Mouse (Mus musculus): ENCODE results near the gene Rpf2. TPM values are rescaled to one million over a fixed set of nuclear protein-coding genes. Genes with fewer than 3 reads are reported as not detected.
A peak's percentile ranks its signal among the peaks of the same experiment; 100 is the strongest.

Gene Rpf2
- total RNA-seq (2022) = 10 to 100 TPM; 15.9 to 22.5 (median 17.5) TPM

DNA sequence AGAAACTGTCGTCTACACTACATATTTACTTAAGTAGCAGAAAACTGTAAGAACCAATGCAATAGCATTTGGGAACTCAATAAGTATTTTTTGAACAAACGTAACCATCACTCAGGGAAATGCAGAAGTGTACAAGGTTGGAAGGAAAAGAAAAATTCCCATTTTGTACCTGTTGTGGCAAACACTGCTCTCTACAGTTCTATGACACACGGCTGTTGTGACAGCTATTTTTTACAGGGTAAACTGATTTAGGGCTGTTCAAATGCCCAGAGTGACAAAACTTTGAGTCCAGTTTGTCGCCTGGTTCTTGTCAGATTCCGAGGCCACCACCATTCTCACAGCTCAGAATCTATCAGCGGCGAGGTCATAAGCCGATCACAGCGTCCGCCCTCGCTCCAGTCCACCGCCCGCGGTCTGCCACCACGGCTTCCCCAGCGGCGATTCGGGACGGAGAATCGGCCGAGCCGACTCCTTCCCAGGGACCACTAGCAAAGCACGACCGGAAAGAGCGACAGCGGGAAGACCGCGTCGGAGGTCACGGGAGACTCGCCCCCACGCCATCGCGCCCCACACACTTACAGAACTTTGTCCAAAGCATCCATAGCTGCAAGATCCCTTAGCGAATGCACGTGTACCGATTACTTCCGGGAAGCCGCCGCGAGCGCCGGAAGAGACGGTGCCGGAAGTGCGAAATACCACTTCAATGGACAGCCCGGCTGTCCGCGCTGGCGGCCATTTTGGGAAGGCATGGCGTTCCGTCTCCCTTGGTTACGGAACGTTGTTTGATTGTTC is at the start of gene Rpf2:
Gene Rpf2, minus strand, starts transcription at position 663 of the 792 bp plus-strand sequence.
- DNase-seq (ENCODE audit: low spot score in 2 of 2) = peak; percentile 62 to 75

DNA sequence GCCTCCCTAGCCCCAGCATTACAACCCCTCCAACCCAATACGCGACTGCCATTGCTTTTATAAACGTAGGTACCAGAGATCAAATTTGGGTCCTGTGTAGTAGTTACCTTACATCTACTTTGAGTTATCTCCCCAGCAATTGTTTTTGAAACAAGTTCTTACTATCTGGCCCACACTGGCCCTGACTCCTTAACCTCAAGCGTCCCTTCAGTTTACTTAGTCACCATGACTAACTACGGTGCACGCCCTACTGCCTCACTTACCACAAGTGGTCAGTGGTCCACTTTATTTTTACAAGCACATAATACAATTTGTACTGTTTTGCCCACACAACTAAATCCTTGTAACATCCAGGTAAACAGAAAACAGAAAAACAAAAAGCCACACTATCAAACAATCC is 45.8 kb upstream of the Rpf2 start:
- no peak for DNase-seq (ENCODE audit: low spot score in 2 of 2)

DNA sequence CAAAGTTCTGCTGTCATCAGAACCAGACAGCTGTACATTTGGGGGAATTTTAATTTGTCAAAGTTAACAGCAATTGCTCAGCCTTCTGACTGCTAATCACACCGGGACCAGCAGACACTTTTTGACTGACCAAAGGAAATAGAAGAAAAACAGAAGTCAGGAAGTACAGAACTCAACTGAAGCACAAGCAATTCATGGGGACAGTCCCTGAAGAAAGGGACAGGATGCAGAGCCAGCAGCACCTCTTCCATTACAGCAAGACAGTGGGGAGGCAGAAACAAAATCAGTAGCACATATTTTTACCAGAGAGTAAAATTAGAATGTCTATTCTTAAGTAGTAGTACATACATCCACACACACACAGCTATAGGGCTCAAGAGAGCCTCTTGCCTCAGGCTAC is 39.9 kb upstream of the Rpf2 start:
- DNase-seq (ENCODE audit: low spot score in 2 of 2) = no peak

DNA sequence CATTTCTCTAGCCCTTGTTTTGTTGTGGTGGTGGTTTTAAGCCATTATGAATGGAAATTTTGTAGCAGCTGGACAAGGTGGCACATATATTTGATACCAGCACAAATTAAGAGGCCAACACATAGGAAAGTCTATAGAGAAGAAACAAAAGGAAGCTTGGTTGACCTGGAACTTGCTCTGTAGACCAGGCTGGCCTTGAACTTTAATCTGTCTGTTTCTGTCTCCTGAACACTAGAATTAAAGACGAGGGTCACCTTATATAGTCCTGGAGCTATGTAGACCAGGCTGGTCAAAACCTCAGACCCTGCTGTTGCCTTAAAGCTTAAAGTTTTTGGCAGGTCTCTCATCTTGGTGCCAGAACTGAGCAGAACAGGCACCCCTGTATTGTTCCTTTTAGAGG is 38.7 kb upstream of the Rpf2 start:
- DNase-seq (ENCODE audit: low spot score in 2 of 2) = no peak

DNA sequence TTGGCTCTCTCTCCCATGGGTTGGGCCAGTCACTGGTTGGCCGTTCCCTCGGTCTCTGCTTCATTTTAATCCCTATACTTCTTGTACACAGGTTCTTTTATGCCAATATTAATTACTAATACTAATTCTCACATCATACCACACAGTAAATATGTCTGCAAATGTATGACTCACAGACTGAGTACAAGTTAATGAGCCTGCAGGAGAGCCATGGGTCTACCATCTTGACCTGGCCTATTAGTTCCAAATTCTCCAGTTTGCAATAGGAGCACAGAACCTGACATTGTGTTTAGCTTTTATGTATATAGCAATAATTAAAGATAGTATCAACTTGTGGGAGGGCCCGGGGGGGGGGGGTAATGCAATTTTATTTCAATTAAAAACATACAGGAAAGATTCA is 38.2 kb upstream of the Rpf2 start:
- DNase-seq (ENCODE audit: low spot score in 2 of 2) = no peak

DNA sequence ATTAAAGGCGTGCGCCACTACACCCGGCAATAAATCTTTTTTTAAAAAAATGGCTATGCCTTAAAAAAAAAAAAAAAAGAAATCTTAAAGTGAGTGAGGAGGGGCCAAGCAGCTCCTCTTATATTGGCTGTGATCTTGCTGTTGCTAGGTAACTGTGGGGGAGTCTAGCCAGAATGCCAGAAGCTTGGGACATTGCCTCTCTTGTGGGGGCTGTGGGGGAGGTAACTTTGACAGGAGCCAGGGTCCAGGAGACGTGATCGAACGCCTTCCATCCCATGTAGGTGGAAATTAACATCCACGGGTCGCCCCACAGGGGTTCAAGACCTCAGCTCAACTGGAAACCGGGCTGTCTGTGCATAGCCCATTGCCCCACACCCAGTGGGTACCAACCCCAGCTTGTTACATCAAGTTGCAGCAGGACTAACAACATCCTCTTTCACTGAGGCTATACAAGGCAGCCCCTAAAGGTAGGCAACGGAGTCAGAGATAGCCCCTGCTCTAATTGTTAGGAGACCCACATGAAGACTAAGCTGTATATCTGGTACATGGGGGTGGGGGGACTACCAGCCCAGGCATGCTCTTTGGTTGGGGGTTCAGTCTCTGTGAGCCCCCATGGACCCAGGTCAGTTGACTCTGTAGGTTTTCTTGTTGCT is 37.5 kb upstream of the Rpf2 start:
- DNase-seq (ENCODE audit: low spot score in 2 of 2) = peak in 1 of 2 experiments; percentile 59

DNA sequence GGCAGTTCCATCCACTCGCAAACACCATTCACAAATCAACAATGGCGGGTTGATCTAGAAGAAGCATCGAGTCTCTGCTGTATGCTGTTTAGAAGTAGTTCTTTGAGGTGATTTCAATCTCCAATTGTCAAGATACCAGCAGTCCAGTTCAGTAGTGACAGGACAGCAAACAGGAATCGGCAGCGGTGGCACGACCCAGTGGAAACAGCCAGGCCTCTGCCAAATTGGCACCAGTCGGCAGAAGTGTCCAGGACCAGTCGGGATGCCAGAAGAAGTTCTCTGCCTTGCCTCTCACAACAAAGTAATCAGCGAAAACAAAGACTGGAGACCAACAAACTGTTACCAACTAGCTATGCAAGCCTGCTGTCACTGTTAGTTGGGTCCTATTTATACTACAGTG is 36.8 kb upstream of the Rpf2 start:
- DNase-seq (ENCODE audit: low spot score in 2 of 2) = no peak

DNA sequence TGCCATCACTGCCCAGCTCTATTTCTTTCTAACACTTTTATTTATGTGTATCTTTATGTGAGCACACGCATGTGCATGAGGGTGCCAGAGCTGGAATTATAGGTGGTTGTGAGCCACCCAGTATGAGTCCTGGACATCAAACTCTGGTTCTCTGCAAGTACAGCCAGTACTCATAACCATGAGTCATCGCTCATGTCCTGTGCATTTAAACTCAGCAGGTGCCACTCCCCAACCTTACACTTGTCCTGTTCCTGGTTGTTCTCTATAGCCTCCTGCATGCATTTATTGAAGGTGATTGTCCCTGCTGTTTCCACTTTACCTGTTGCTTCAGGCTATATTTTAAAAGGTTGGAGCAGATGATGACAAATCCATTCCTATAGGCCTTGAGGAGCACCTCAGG is 34.7 kb upstream of the Rpf2 start:
- no peak for DNase-seq (ENCODE audit: low spot score in 2 of 2)

DNA sequence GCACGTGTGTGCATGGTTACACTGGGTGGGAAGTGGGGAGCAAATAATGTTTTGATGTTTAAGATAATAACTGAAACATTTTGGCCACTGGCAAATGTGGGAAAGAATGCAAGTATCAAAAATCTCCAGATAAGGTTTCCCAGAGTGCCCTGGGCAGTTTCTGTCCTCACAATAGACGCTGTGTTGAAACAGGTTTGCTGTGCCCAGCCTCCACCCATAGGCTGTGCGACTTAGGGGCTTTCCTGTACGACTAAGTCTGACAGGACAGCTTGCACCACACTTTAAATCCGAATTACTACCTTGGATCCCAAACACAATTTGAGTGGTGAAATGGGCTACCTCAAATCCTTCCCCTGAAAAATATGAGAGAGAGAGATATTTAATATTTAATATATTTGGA is 31.5 kb upstream of the Rpf2 start:
- no peak for DNase-seq (ENCODE audit: low spot score in 2 of 2)

DNA sequence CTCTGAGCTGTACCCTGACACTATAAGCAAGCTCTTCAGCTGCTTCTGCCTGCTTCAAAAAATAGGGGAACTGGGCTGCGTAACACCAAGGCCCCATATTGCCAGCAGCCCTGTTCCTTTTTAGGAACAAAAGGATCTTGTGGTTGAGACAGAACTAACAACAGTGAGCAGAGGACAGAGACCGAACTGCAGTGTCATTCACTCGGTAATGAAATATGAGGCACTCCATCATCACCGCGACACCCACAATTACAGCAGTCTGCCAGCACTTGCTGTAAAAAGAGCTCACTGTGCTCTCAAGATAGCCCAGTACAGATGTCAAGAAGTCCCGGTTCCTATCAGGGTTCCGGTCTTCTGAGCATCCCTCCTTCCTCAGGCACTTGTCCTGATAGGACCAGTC is 29.2 kb upstream of the Rpf2 start:
- DNase-seq (ENCODE audit: low spot score in 2 of 2) = no peak

DNA sequence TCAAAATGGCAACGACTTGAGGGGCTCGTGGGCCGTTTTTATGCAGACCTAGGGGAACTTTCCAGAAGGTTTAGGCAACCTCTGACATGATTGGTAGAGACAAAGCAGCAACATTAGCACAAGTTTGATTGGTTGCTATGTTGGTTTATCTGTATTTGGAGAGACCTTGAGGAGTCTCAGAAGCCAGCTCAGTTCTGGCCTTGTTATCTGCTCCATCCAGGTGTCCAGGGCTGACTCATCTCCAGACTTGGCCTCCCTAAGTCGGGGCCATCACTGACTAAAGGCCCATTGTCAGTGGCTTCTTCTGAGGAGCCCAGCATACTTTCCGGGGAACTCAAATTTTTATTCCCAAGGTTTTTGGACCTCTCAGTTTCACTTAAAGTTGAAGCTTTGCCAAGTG is 27.1 kb upstream of the Rpf2 start:
- no peak for DNase-seq (ENCODE audit: low spot score in 2 of 2)

DNA sequence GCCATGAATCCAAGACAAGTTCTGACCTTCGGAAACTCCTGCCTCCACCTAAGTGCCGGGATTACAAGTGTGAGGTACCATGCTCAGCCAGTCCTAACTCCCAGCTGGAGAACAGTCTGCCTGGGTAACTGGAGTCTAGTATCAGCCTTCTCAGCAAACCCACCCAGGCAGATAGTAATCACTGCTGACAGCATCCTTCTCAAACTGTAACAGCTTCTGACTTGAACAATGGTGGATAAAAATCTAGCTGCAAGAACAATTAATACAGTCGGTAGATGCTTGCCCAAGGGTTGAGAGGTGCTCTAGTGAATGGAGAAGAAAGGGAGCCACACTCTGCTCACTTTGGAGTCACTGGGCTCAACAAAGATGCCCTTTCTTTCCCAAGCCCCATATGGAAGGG is 24.4 kb upstream of the Rpf2 start:
- DNase-seq (ENCODE audit: low spot score in 2 of 2) = no peak

DNA sequence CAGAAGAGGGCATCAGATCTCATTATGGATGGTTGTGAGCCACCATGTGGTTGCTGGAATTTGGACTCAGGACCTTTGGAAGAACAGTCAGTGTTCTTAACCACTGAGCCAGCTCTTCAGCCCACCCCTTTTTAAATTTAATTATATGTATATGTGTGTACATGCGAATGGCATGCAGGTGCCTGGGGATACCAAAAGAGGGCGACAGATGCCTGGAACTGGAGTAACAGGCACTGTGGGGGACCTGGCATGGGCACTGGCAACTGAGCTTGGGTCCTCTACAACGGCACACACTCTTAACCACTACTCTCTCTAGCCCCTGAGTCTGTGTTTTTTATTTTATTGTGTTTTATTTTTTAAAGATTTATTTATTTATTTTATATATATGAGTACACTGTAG is 18.1 kb upstream of the Rpf2 start:
- DNase-seq (ENCODE audit: low spot score in 2 of 2) = no peak

DNA sequence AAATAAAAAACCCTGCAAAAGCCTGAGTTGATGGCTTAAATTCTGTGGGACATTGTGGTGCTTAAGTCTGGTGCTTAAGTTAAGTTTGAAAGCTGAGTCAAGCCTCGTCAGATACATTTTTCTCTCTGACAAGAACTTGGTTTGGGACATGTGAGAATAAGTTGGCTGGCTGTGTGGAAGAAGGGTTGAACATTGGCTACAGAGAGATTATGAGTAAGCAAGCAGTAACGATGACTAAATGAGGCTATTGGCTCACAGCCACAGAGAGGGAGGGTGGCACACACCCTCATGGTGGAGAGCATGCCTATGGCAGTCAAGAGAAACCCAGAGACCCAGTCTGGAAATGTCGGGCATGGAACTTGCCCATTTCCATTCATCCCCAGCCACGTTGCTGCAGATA is 16.9 kb upstream of the Rpf2 start:
- DNase-seq (ENCODE audit: low spot score in 2 of 2) = no peak

DNA sequence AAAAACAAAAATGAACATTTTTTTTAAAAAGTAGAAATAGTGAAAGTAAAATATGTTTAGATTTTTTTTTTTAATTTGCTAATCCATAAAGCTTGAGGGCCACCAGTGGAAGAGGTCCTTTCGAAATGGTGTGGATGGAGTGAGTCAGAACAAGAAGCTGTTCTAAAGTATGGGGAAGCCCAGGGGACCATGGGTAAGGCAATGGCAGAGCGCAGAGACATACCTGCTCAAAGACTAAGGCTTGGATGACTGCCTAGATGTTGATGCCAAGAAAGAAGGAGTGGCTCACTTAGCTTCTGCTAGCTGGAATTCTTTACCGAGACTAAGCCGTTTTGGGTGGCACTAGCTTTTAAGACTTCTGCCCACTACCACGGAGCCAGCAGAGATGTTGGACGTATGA is 15.4 kb upstream of the Rpf2 start:
- DNase-seq (ENCODE audit: low spot score in 2 of 2) = no peak

DNA sequence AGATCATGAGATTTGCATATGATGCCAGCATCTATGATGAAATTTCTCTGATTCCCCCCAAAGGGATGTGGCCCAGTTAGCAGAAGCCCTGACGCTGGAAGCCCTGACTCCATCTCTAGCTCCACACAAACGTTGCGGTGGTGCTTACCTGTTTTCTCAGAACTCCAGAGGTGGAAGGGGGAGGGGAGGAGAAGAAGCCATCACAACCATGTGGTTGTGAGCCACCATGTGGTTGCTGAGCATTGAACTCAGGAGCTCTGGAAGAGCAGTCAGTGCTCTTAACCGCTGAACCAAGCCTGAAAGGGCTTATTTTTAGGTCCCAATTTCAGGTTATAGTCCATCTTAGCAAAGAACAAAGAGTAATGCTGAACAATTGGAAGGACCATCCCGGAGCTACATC is 13.5 kb upstream of the Rpf2 start:
- DNase-seq (ENCODE audit: low spot score in 2 of 2) = no peak

DNA sequence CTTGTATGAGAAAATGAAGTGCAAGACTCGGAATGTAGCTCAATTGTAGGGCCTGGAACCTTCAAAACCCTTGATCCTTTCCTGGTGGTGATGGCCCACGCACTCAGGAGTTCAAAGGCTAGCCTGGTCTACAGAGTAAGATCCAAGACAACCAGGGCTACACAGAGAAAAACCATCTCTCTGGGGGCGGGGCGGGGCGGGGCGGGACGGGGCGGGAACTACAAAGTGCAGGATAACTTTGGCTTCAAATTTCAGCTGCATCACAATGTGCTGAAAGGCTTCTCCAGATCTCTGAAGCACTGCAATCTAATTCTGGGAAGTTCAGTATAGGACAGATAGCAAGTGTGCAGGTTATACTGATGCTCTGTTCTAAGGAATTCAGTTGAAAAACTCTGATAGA is 12.7 kb upstream of the Rpf2 start:
- DNase-seq (ENCODE audit: low spot score in 2 of 2) = no peak

DNA sequence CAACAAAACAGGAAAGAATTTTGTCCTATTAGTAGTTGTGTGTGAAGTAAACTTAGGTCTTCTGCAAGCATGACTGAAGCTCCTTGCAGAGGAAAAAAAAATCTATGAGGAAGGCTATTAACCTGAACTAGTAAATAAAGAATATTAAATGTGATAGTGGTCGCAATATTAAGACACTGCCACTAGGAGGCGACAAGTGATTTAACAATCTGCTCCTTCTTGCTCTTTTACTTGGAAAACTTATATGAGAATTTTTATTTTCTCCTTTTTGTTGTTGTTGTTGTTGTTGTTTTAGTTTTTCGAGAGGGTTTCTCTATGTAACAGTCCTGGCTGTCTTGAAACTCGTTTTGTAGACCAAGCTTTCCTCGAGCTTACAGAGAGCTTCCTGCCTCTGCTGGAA is 12.1 kb upstream of the Rpf2 start:
- no peak for DNase-seq (ENCODE audit: low spot score in 2 of 2)

DNA sequence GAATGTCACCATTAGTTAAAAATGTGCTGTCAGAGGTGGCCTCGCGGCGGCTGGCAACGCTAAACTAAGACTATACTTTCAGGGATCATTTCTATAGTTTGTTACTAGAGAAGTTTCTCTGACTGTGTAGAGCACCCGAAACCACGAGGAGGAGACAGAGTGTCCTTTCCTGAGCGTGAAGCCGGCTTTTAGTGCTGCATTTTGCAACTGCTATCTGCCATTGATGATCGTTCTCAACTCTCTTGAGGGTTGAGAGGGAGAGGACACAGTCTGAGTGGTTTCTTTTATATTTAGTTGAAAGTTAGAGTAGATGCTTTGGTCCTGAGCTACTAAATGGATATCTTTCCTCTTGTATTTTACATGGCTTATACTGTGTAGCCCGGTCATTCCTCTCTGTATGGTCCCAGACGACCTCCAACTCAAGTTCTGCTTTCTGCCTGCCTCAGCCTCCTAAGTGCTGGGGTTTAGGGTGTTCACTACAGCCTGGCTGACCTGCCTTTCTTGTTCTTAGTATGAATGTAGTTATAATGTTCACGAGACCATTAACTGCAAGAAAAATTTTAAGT is 11.6 kb upstream of the Rpf2 start:
- peak in 1 of 2 experiments; percentile 48 for DNase-seq (ENCODE audit: low spot score in 2 of 2)

DNA sequence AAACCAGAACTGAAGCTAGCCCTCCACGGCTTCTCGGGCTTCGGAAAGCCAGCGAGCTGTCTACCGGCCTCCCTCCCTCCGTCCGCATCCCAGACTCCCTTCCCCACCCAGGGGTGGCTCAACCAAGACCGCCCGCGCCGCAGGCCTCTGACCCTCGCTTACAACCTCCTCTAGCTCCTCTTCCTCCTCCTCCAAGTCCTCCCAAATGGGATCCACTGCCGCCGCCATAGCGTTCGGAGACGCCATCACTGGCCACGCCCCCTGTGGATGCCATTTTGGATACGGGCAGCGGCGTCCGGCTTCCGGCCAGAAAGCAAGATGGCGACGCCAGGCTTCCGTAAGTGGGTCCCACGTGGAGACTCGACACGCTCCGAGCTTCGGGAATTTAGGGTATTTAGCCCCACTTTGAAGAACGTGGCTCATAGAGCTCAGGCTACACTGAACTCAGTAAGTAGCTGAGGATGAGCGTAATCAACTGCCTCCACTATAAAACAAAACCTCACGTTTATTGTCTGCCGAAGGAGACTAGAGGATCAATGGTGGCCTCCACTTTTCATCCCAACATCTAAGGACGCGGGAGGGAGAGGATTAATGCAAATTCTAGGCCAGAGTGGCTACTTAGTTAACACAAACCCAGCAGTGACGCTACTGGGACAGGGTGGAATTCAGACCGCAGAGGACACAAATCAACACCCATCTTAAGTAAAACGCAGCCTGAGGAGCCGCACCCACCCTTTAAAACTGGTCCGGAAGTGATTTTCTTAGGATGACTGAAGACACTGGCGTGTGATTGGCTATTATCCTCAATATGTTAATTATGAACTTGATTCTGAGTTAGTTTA is 10.8 kb upstream of the Rpf2 start, which contains the start of gene Gtf3c6:
Gene Gtf3c6, minus strand, starts transcription at position 695 of the 842 bp plus-strand sequence.
- DNase-seq (ENCODE audit: low spot score in 2 of 2) = peak; percentile 89 to 90

DNA sequence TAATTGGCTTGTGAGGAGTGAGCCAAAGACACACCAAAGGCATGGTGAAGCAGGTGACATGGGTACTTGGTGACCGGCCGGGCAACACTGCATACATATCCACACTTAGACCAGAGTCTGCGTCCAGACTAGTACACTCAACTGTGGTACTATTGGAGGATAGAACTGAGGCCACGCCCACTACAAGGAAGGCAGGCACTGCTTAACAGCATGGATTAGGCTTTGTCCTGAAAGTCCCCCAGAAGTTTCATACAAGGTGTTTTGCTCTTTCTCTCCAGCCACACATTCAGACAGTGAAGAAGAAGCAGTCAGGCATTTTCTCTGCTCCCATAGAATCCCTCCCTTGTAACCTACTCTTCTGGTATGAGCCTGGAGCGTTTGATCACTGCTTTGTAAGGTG is 9.9 kb upstream of the Rpf2 start:
- peak in 1 of 2 experiments; percentile 34 for DNase-seq (ENCODE audit: low spot score in 2 of 2)

DNA sequence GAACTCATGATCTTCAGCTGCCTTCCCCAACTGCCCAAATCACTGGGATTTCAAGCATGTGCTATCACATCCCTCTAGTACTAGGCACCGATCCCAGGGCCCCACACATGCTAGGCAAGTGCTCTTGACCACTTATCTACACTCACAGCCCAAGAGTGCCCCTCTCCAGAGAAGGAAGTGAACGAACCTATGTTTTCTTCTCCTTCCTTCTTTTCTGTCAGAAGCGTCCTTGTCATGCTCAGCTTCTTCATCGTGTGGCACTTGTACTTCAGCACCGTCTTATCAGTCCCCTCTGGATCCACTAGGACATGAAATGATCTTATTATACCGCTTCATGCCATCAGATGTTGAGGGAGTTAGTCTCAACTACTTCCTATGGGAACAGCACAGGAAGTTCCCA is 4.1 kb upstream of the Rpf2 start:
- no peak for DNase-seq (ENCODE audit: low spot score in 2 of 2)

Data from left cerebral cortex, adult 8-10 months (tissue).